Mouse (Mus musculus): ENCODE data around the gene Dcaf4.

DNA sequence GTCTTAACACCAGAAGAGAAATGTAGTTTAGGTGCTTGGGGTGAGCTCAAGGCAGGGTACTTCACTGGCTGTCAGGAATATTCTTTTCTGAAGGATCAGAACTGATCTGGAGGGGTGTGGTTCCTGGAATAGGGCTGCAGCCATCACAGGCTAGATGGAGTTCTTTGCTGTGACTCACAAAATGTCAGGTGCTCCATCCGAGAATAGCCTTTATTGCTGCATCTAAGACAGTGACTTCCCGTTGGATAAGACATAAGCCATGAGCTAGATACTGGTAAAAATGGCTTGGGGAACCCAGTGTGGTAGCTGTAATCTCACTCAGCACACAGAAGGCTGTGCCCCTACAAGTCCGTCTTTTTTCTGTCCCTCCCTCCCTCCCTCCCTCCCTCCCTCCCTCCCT lies 13.9 kb downstream of the Dcaf4 start:
- TF ChIP-seq CTCF (IDR thresholded peaks at IDR 0.05; ENCODE audit: insufficient read depth, low read depth, low read length) (no peak), POLR2A (IDR thresholded peaks at IDR 0.05; ENCODE audit: insufficient read depth, low read depth, low read length) (no peak)

All from olfactory bulb, adult 2 months (tissue).